Mouse (Mus musculus) forebrain, embryonic 15.5 days (tissue): ENCODE measurements around the gene Actr1a. TPM values are rescaled to one million over a fixed set of nuclear protein-coding genes. Genes with fewer than 3 reads are reported as not detected.
A peak's percentile ranks its signal among the peaks of the same experiment; 100 is the strongest.

Source experiments
- ATAC-seq: fragments of 200-750 bp; cut with Nextera tagmentation; replicated peaks from 2 replicates; pipeline ENCODE4 v1.8.0; 2017; ENCODE audit warnings: mild to moderate bottlenecking, moderate TSS enrichment, moderate library complexity
- H3K27ac ChIP-seq: fragments of 300-500 bp; sonication (generic); replicated peaks from 2 replicates; pipeline ENCODE4 v1.5.1; 2015; ENCODE audit warnings: mild to moderate bottlenecking, inconsistent platforms
- H3K27me3 ChIP-seq: fragments of 300-500 bp; sonication (generic); 2 replicates; pipeline ENCODE4 v1.6.1; 2015; ENCODE audit warnings: inconsistent platforms
- H3K36me3 ChIP-seq: fragments of 300-500 bp; sonication (generic); 2 replicates; pipeline ENCODE4 v1.6.1; 2015; ENCODE audit warnings: mild to moderate bottlenecking, inconsistent platforms
- H3K4me1 ChIP-seq: fragments of 300-500 bp; sonication (generic); 2 replicates; pipeline ENCODE4 v1.6.1; 2015; ENCODE audit warnings: inconsistent platforms
- H3K4me2 ChIP-seq: fragments of 300-500 bp; sonication (generic); replicated peaks from 2 replicates; pipeline ENCODE4 v1.6.1; 2015; ENCODE audit warnings: mild to moderate bottlenecking, inconsistent platforms
- H3K4me3 ChIP-seq: fragments of 300-500 bp; sonication (generic); 2 replicates; pipeline ENCODE4 v1.5.1; 2015; ENCODE audit warnings: mild to moderate bottlenecking, inconsistent platforms
- H3K9ac ChIP-seq: fragments of 300-500 bp; sonication (generic); replicated peaks from 2 replicates; pipeline ENCODE4 v1.6.1; 2015; ENCODE audit warnings: mild to moderate bottlenecking, inconsistent platforms
- H3K9me3 ChIP-seq: fragments of 300-500 bp; sonication (generic); 2 replicates; pipeline ENCODE4 v1.6.1; 2016; ENCODE audit warnings: inconsistent platforms
- WGBS: fragments of 180-500 bp; shearing (Covaris S2); methylation state at CpG from one replicate; pipeline ENCODE4 v1.1.7; 2015; ENCODE audit warnings: mixed read lengths; 5-methylcytosine and 5-hydroxymethylcytosine counted together
- polyA plus RNA-seq: library from polyadenylated mRNA; unstranded; fragments of >200 nt; fragmentation: Nextera tagmentation; extraction: Ambion mirVana; gene quantifications from 2 replicates; pipeline ENCODE4 v1.2.1, GENCODE M21; 2015

The Actr1a gene
- polyA plus RNA-seq, 1 experiment from 2014 or later = 380 TPM

DNA sequence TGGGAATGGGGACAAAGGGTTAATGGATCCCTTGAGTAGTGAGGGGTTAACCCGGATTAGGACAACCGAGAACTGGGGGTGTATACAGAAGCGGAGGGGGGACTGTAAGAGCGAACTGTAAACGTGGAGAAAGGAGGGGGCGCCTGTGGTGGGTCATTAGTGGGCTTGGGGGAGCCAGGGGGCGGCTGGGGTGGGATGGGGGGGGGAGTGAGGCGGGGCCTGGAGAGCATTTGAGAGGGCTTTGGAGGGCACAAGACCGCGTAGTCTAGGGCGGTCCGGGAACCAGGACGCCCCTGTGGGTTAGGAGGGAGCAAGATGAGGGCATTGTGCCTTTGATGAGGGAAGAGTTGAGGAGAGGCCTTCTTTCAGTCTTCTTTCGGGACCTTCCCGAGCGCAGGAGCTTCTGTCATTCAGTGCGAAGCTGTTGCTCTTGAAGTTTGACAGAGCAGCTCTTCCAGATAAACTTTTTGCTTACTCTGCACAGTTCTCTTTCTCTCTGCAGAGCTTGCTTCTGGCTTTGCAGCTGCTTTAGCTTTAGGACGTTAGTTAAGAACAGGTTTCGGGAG is 2.0 kb upstream of the Actr1a start:
- Histone ChIP-seq H3K4me2 (peak overlapping the region; percentile 94), H3K9ac (peak overlapping the region; percentile 84), H3K4me3 (peak overlapping the region; percentile 93), H3K9me3 (no peaks in the 10 kb centered on the region), H3K4me1 (peaks cover 45% of the 10 kb centered on the region), H3K36me3 (no peaks in the 10 kb centered on the region), H3K27me3 (no peaks in the 10 kb centered on the region), H3K27ac (peak overlapping the region; percentile 88)
- WGBS = under 1% methylated on average over 19 of the region's 19 CpGs
- no peak for ATAC-seq

DNA sequence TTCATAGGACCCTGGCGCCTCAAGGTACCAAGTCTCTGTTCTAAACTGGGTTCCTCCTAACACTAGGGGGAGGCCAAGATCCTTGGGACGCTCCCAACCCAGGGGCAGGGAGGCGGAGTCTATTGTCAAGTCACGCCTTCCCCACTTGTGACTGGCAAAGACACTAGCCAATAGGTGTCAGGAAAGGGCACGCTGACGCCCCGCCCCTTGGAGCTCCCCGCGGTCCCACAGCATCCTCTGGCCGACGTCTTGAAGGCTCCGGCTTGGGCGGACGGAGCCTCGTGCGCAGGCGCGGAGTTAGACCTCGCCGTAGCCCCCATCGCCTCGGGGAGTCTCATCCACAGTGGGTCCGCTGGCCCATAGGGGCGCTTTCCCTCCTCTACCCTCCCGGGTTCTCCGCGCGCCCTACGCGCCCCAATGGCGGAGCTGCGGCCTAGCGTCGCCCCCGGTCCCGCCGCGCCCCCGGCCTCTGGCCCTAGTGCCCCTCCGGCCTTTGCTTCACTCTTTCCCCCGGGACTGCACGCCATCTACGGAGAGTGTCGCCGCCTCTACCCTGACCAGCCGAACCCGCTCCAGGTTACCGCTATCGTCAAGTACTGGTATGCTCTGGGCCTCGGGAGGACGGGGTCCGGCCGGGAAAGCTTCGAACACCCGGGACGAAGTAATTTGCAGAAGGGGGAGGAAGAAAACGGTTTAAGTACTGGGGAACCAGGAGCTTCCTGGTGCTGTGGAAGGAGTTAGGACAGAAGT is 1.3 kb upstream of the Actr1a start, which contains the start of gene Sufu:
Gene Sufu (plus strand): TSS at position 211 of the 750 bp plus-strand sequence.
- Histone ChIP-seq H3K27me3 (no peaks in the 10 kb centered on the region), H3K4me1 (peaks cover 45% of the 10 kb centered on the region), H3K4me3 (peak within 1 kb of the TSS; percentile 93), H3K36me3 (no peaks in the 10 kb centered on the region), H3K9me3 (no peaks in the 10 kb centered on the region), H3K27ac (peak within 1 kb of the TSS; percentile 93), H3K4me2 (peak within 1 kb of the TSS; percentile 94), H3K9ac (peak within 1 kb of the TSS; percentile 94)
- peak; percentile 79 for ATAC-seq
- WGBS = 1% methylated on average over 57 of the region's 57 CpGs

DNA sequence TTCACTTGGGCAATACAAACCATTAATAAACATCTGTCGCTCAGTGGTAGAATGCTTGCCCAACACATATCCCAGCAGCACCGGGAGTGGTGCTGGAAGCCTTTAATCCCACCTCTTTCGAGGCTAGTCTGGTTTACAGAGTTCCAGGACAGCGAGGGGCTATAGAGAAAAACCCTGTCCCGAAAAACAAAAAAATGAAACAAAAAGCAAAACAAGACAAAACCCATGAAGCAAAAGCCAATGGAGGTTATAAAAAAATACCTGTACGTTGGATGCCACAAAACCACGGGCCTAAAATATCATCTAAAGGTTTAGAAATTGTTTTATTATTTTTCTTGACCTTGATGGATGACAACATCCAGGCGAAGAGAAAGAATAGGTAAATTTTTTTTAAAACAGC is 561 bp upstream of the Actr1a start:
- 14% methylated on average over 8 of the region's 8 CpGs for WGBS
- Histone ChIP-seq H3K36me3 (no peaks in the 10 kb centered on the region), H3K9ac (peak overlapping the region; percentile 94), H3K9me3 (no peaks in the 10 kb centered on the region), H3K4me2 (peak overlapping the region; percentile 94), H3K27ac (peak overlapping the region; percentile 93), H3K4me3 (peak overlapping the region; percentile 92), H3K4me1 (peaks cover 45% of the 10 kb centered on the region), H3K27me3 (no peaks in the 10 kb centered on the region)
- ATAC-seq = no peak

DNA sequence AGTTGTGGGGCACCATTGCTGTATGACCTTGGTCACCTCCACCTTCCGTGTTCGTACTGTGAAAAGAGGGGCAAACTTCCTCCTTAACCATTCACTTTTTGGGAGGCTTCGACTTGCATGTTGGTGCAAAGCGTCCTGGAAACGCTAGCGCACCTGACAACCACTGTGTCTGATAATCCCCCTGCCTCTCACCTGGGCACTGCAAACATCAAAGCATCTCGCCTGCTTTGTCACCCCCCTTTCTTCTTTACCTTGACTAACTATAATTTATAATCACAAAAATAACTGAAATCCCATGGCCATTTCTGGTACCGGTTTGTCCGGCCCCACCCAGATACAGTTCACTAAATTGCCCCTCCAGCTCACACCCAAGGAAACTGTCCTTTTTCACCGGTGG is 838 bp downstream of the Actr1a start:
- no peak for ATAC-seq
- H3K9ac ChIP-seq = peak overlapping the region; percentile 52
- H3K4me3 ChIP-seq = peak overlapping the region; percentile 92
- no peaks in the 10 kb centered on the region for H3K9me3 ChIP-seq
- no peaks in the 10 kb centered on the region for H3K27me3 ChIP-seq
- peak overlapping the region; percentile 91 for H3K4me2 ChIP-seq
- 8% methylated on average over 10 of the region's 10 CpGs for WGBS
- H3K36me3 ChIP-seq = peaks cover 3% of the 10 kb centered on the region; the same call in 1 of the 2 replicates
- peaks cover 49% of the 10 kb centered on the region for H3K4me1 ChIP-seq
- no peak overlapping the region for H3K27ac ChIP-seq

DNA sequence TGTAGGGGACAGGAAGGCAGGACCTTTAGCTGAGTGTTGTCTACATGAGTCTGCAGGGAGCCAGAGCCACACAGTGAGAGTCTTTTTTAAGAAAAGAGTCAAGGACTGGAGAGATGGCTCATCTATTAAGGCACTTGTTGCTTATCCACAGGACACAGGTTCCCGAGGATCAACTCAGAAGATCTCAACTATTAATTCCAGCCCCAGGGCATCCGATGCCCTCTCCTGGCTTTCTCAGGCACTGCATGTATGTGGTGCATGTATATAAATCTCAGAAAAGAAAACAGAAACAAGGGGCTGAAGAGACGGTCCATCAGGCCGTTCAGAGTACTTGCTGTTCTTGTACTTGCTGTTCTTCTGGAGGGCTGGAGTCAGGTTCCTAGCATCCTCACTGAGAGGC is 3.5 kb downstream of the Actr1a start:
- Histone ChIP-seq H3K9me3 (no peaks in the 10 kb centered on the region), H3K4me2 (no peak overlapping the region), H3K27me3 (no peaks in the 10 kb centered on the region), H3K27ac (no peak overlapping the region), H3K4me1 (peaks cover 28% of the 10 kb centered on the region), H3K36me3 (peaks cover 9% of the 10 kb centered on the region), H3K9ac (no peak overlapping the region), H3K4me3 (no peak overlapping the region)
- no peak for ATAC-seq
- 38% methylated on average over 4 of the region's 4 CpGs for WGBS

DNA sequence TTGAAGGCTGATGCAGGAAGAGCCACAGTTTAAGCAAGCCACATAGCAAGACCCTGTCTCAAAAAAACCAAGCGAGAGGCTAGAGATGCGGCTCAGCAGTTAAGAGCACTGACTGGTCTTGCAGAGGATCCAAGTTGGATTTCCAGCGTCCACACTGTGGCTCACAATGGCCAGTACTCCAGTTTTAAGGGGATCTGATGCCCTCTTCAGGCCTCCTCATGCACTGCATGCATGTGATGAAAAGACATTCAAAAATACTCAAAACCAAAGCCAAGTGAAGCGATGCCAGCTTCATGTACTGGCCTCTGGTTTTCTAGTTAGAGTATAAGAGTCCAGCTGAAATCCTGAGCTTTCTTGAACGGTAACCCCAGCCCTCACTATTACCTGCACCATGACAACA is 5.7 kb downstream of the Actr1a start:
- peaks cover 24% of the 10 kb centered on the region for H3K36me3 ChIP-seq
- no peaks in the 10 kb centered on the region for H3K27me3 ChIP-seq
- H3K4me3 ChIP-seq = no peak overlapping the region
- H3K27ac ChIP-seq = no peak overlapping the region
- H3K4me1 ChIP-seq = peaks cover 20% of the 10 kb centered on the region
- H3K9me3 ChIP-seq = no peaks in the 10 kb centered on the region
- no peak overlapping the region for H3K9ac ChIP-seq
- 81% methylated on average over 5 of the region's 5 CpGs for WGBS
- ATAC-seq = no peak
- H3K4me2 ChIP-seq = no peak overlapping the region

DNA sequence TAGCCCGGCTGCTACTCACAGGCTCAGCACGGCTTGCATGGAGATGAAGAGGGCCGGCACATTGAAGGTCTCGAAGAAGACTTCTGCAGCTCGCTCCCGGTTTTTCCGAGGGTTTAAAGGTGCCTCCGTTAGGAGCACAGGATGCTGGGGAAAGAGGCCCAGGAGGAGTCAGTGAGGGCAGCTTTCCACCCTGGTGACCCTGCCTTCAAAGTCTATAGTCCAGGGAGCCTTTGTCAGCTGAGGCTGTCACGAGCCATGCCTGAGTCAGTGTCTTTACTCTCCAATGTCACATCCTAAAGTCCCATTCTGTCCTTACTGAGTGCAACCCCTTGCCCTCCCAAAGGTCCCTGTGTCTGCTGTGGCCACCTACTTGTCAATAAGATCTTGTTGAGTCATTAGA is 13.3 kb downstream of the Actr1a start:
- no peak for ATAC-seq

DNA sequence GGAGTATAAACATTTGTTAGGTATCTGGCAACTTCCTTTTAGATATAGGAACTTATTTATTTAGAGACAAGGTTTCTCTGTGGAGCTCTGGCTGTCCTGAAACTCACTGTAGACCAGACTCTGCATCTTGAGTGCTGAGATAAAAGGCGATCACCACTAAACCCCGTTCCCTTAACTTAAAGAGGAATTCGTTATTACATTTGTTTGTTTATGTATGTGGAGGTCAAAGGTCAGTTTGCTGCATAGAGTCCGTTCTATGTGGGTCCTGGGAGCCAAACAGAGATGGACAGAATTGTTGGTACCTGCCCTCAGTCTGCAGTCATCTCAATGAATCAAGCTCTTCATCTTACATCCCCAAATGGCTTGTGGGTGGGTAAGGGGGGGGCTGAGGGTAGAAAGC is 19.7 kb downstream of the Actr1a start:
- Histone ChIP-seq H3K27me3 (no peaks in the 10 kb centered on the region), H3K4me2 (no peak overlapping the region), H3K27ac (0 out of 2 replicates have a peak overlapping the region, but pooled peaks have one; percentile 4), H3K36me3 (peaks cover 48% of the 10 kb centered on the region), H3K4me1 (peaks cover 13% of the 10 kb centered on the region), H3K9me3 (no peaks in the 10 kb centered on the region), H3K4me3 (no peak overlapping the region), H3K9ac (no peak overlapping the region)
- ATAC-seq = no peak
- 68% methylated on average over 4 of the region's 4 CpGs for WGBS

More for the DNA sequence above, 13.3 kb downstream of the Actr1a start:
- no peak overlapping the region for H3K4me2 ChIP-seq
- H3K27ac ChIP-seq = no peak overlapping the region
- H3K9me3 ChIP-seq = no peaks in the 10 kb centered on the region
- no peak overlapping the region for H3K4me3 ChIP-seq
- peaks cover 93% of the 10 kb centered on the region for H3K36me3 ChIP-seq
- no peak overlapping the region for H3K9ac ChIP-seq
- 90% methylated on average over 9 of the region's 9 CpGs for WGBS
- H3K27me3 ChIP-seq = no peaks in the 10 kb centered on the region
- H3K4me1 ChIP-seq = no peaks in the 10 kb centered on the region

DNA sequence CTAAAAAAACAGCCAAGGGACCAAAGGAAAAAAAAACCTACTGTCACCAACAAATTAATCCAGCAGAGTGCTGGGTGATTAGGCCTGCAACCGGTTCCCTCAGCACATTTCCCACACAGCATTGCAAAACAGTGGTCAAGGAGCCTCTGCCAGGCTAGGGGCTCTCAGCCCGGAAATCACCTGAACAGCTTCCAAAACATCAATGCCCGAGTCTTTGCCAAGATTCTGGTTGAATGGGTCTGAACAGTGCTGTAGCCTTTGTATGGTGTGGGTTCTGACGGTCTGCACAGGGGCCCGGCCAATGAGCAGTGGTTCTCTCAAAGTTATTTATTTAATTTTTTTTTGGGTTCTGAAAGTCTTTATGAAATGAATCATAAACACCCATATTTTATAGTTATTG is 20.1 kb downstream of the Actr1a start:
- WGBS = 27% methylated on average over 5 of the region's 5 CpGs
- no peak overlapping the region for H3K4me2 ChIP-seq
- peak; percentile 55; the same call in 1 of the 2 replicates for ATAC-seq
- no peak overlapping the region for H3K9ac ChIP-seq
- no peak overlapping the region for H3K4me3 ChIP-seq
- no peaks in the 10 kb centered on the region for H3K27me3 ChIP-seq
- peaks cover 13% of the 10 kb centered on the region for H3K4me1 ChIP-seq
- H3K9me3 ChIP-seq = no peaks in the 10 kb centered on the region
- H3K36me3 ChIP-seq = peaks cover 43% of the 10 kb centered on the region
- H3K27ac ChIP-seq = peak overlapping the region; percentile 42

DNA sequence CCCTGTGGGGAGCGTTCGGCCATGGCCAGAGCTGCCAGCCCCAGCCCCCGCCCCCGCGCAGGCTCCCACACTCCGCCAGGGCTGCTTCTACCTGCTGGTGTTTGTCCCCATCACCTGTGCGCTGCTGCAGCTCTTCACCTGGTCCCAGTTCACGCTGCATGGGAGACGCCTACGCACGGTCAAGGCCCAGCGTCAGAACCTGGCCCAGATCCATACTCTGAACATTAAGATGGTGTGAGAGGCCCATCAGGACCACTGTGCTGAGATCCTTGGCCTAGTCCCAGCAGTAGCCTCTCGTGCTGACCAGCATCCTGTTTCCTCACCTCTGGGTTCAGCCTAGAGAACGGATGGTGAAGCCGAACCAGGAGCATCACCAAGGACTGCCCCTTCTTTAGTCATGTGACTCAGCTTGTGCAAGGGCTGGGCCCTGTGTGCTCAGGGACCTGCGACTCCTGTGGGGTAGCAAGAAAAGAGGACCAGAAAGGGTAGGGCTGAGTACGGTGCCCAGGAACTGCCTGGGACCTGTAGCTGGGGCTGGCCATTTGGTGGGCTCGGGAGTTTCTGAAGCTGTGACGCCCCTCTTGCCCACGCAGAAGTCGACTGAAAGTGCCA is 21.0 kb downstream of the Actr1a start:
- ATAC-seq = peak; percentile 59
- no peaks in the 10 kb centered on the region for H3K27me3 ChIP-seq
- peak overlapping the region; percentile 42 for H3K27ac ChIP-seq
- 48% methylated on average over 21 of the region's 21 CpGs for WGBS
- no peaks in the 10 kb centered on the region for H3K9me3 ChIP-seq
- H3K9ac ChIP-seq = no peak overlapping the region; the same call in 1 of the 2 replicates
- no peak overlapping the region for H3K4me3 ChIP-seq
- no peak overlapping the region for H3K4me2 ChIP-seq
- peaks cover 34% of the 10 kb centered on the region for H3K36me3 ChIP-seq
- peaks cover 13% of the 10 kb centered on the region for H3K4me1 ChIP-seq

DNA sequence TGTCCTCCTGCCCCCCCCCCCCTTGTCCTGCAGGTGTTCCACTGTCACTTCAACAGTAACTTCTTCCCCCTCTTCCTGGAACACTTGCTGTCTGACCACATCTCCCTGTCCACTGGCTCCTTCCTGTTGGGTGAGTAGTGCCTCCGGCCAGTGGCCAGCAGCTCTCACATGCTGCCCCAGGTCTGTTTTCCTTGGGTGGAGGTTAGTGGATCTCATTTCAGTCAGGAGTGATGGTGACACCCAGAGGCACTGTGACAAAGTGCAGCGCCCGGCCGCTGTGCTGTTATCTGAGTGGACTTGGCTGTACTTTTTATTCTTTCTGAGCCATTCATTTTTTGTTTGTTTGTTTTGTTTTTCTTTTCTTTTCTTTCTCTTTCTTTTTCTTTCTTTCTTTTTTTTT is 26.3 kb downstream of the Actr1a start:
- Histone ChIP-seq H3K36me3 (no peaks in the 10 kb centered on the region), H3K9me3 (no peaks in the 10 kb centered on the region), H3K9ac (no peak overlapping the region), H3K4me2 (no peak overlapping the region), H3K4me3 (no peak overlapping the region), H3K27me3 (no peaks in the 10 kb centered on the region), H3K27ac (no peak overlapping the region), H3K4me1 (peaks cover under 1% of the 10 kb centered on the region; the same call in 1 of the 2 replicates)
- WGBS = 30% methylated on average over 4 of the region's 4 CpGs
- ATAC-seq = no peak
